Mouse (Mus musculus) heart, postnatal 0 days (tissue): Measurements from ENCODE around the gene 1110008L16Rik.

Experiments used
- CTCF ChIP-seq: IDR thresholded peaks from 2 replicates; pipeline ENCODE4 v1.5.1; 2016; ENCODE audit warnings: antibody characterized with exemption, control low read depth, low read depth
- EP300 ChIP-seq: IDR thresholded peaks from 2 replicates; pipeline ENCODE4 v1.6.1; 2016; ENCODE audit warnings: antibody characterized with exemption, low read depth

GRCm38 (mm10) chr12:55311841-55312240 is 12.5 kb downstream of the 1110008L16Rik start:
- TF ChIP-seq CTCF (no peak), EP300 (no peak)
